Mouse (Mus musculus) lung, adult 2 months (tissue): ENCODE results near the gene Gm28047.

Experiments used
- CTCF ChIP-seq: fragments of 200-500 bp; IDR thresholded peaks from 2 replicates; pipeline ENCODE4 v1.5.1; 2011; ENCODE audit warnings: mild to moderate bottlenecking, low read length, control low read depth; ENCODE audit not compliant: insufficient read depth
- POLR2A ChIP-seq: fragments of 200-500 bp; IDR thresholded peaks from 2 replicates; pipeline ENCODE4 v1.6.1; 2011; ENCODE audit warnings: low read depth, mild to moderate bottlenecking, control low read depth, low read length, borderline replicate concordance; ENCODE audit errors: extremely low read depth

DNA sequence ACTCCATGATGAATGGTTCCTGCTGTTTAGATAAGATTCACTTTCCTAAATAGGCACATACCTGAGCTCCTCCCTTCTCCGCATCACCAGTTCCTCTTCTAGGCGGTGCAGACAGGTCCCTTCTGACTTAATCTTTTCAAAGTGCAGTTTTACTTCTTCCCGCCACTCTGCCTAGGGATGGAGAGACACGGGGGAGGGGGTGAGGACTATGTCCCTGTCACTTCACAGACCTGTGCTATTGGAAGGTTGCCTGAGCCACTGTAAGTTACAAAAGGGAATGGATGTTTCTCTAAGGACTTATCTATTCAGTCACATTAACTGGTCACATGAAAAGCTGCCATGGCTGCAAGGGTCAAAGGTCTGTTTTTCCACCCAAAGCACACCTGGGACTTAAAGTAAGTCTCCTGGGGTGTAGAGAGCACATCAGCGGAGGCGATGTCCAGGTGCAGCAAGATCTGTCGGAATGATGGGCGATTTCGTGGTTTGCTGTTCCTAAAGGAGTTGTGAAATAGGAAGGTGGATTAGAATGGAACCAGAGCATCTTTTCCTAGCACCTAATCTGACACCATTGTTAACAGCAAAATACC is 122.5 kb downstream of the Gm28047 start:
- TF ChIP-seq POLR2A (no peak), CTCF (no peak)
